Mouse (Mus musculus) midbrain, embryonic 14.5 days (tissue): ENCODE measurements around the gene Acaca. TPM values are rescaled to one million over a fixed set of nuclear protein-coding genes. Genes with fewer than 3 reads are reported as not detected.

Source experiments
- ATAC-seq: fragments of 200-750 bp; cut with Nextera tagmentation; 2 replicates; pipeline ENCODE4 v1.8.0; 2017; ENCODE audit warnings: moderate number of reproducible peaks, moderate library complexity; ENCODE audit not compliant: low FRiP score, low TSS enrichment
- DNase-seq: peaks from one replicate; pipeline ENCODE4 v3.0.0-alpha.2; 2015
- H3K27ac ChIP-seq: fragments of 300-500 bp; sonication (generic); replicated peaks from 2 replicates; pipeline ENCODE4 v1.5.1; 2014; ENCODE audit warnings: mild to moderate bottlenecking, low read depth, low read length, moderate library complexity
- H3K27me3 ChIP-seq: fragments of 300-500 bp; sonication (generic); 2 replicates; pipeline ENCODE4 v1.6.1; 2014; ENCODE audit warnings: low read length, control low read depth, mixed read lengths; ENCODE audit not compliant: control insufficient read depth, insufficient read depth
- H3K36me3 ChIP-seq: fragments of 300-500 bp; sonication (generic); 2 replicates; pipeline ENCODE4 v1.6.1; 2014; ENCODE audit warnings: low read length, control low read depth; ENCODE audit not compliant: control insufficient read depth, insufficient read depth
- H3K4me1 ChIP-seq: fragments of 300-500 bp; sonication (generic); 2 replicates; pipeline ENCODE4 v1.6.1; 2014; ENCODE audit warnings: mild to moderate bottlenecking, antibody characterized with exemption, low read length, control low read depth; ENCODE audit not compliant: control insufficient read depth, insufficient read depth
- H3K4me2 ChIP-seq: fragments of 300-500 bp; sonication (generic); 2 replicates; pipeline ENCODE4 v1.6.1; 2014; ENCODE audit warnings: mild to moderate bottlenecking, low read length, moderate library complexity
- H3K4me3 ChIP-seq: fragments of 300-500 bp; sonication (generic); replicated peaks from 2 replicates; pipeline ENCODE4 v1.5.1; 2014; ENCODE audit warnings: low read depth, low read length
- H3K9ac ChIP-seq: fragments of 300-500 bp; sonication (generic); replicated peaks from 2 replicates; pipeline ENCODE4 v1.6.1; 2014; ENCODE audit warnings: mild to moderate bottlenecking, low read length, moderate library complexity
- H3K9me3 ChIP-seq: fragments of 300-500 bp; sonication (generic); 2 replicates; pipeline ENCODE4 v1.6.1; 2016; ENCODE audit warnings: low read length, control low read depth, mixed read lengths; ENCODE audit not compliant: control insufficient read depth
- WGBS: fragments of 180-500 bp; shearing (Covaris S2); extraction: QIAGEN DNeasy Blood & Tissue Kit; methylation state at CpG from one replicate; pipeline ENCODE4 v1.1.7; 2014; 5-methylcytosine and 5-hydroxymethylcytosine counted together
- polyA plus RNA-seq: library from polyadenylated mRNA; unstranded; fragments of >200 nt; fragmentation: Nextera tagmentation; extraction: Ambion mirVana; gene quantifications from 2 replicates; pipeline ENCODE4 v1.2.1, GENCODE M21; 2014

Acaca gene
- polyA plus RNA-seq, 1 experiment from 2014 or later: 40.8 TPM

DNA sequence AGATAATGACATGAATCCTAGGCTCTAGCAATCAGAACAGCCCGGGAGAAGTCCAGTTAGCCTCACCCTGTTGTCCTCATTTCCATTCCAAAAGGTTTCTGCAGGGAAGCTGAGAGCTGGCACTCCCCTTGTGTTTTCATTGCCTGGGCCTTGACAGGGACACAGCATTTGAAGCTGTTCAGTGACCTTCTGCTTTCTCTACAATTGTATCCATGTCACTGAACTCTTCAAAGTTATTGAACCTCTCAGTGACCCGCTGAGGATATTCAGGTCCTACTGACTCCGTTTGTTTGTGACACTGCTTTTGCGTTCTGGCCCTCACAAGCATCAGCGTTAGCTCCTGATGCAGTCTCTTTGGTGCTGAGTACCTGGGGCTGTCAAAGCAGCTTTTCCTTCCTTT, 147.5 kb downstream of the Acaca start:
- no peak overlapping the region for H3K4me3 ChIP-seq
- H3K27ac ChIP-seq: peak overlapping the region; percentile 52; the same call in 1 of the 2 replicates
- WGBS: 6% methylated on average over 5 of the region's 5 CpGs
- no peak overlapping the region for H3K4me2 ChIP-seq
- peaks cover 12% of the 10 kb centered on the region; the same call in 1 of the 2 replicates for H3K36me3 ChIP-seq
- H3K4me1 ChIP-seq: peaks cover 20% of the 10 kb centered on the region
- no peaks in the 10 kb centered on the region for H3K27me3 ChIP-seq
- no peak for DNase-seq
- H3K9ac ChIP-seq: no peak overlapping the region
- no peaks in the 10 kb centered on the region for H3K9me3 ChIP-seq
- no peak for ATAC-seq

DNA sequence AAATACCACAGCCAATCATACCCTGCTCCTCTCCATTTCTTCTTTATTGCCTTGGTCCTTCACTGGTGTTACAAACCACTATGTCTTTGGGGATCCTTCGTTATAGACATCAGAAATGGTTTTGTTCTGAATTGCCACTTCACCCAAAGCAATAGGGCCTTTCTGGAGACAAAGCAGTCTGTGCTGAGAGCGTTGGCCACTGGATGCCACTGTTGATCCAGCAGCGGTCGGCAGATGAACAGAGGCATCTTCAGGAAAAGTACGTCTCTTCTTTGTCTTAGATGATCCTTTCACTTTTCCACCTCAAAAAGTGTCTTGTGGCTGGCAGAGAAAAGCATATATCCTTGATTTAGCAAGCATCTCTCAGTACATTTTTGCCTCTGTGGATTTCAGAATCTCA, 151.8 kb downstream of the Acaca start:
- Histone ChIP-seq H3K4me3 (no peak overlapping the region), H3K4me1 (peaks cover 17% of the 10 kb centered on the region), H3K27me3 (no peaks in the 10 kb centered on the region), H3K9me3 (no peaks in the 10 kb centered on the region), H3K9ac (no peak overlapping the region), H3K36me3 (0 out of 2 replicates have a peak, but pooled peaks cover 7% of the 10 kb centered on the region), H3K4me2 (no peak overlapping the region), H3K27ac (peak overlapping the region; percentile 33)
- WGBS: 42% methylated on average over 5 of the region's 5 CpGs
- ATAC-seq (no peak), DNase-seq (peak; percentile 83)

DNA sequence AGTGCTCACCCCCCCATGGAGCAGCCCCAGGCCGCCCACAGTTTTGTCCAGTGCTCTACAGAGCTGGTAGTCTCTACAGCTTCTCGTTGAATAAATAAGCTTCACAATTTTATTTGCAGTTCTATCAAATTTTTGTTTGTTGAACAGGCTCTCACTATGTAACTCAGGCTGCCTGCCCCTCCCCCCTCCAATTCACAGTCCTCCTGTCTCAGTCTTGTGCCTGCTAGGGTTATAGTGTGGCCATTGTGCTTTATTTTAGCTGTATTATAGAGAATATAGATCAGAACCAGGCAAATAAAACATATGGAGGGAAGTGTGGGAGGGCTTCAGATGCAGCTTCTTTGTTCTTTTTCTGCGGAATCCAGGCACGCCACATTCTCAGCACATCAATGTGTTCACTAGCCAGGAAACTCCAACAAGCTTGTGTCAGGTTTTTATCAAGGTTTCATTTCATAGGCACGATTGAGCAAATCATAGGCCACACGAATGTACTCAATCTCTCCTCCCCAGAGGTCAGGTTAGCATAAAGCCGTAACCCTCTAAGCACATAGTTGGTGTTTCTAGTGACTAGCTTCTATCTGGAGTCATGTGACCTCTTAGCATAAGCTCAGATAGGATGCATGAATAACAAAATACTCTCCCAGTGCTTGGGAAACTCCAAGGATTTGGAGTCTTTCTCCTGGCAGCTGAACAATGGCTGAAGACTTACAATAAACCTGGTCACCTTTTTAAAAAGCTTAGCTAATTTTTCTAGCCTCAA, 153.7 kb downstream of the Acaca start:
- ATAC-seq: no peak; the same call in 1 of the 2 replicates
- H3K4me3 ChIP-seq: no peak overlapping the region
- H3K9ac ChIP-seq: no peak overlapping the region
- no peaks in the 10 kb centered on the region for H3K27me3 ChIP-seq
- H3K27ac ChIP-seq: peak overlapping the region; percentile 86
- no peaks in the 10 kb centered on the region for H3K9me3 ChIP-seq
- H3K36me3 ChIP-seq: 0 out of 2 replicates have a peak, but pooled peaks cover 7% of the 10 kb centered on the region
- no peak overlapping the region for H3K4me2 ChIP-seq
- peak; percentile 62 for DNase-seq
- H3K4me1 ChIP-seq: peaks cover 11% of the 10 kb centered on the region
- WGBS: 33% methylated on average over 7 of the region's 7 CpGs

DNA sequence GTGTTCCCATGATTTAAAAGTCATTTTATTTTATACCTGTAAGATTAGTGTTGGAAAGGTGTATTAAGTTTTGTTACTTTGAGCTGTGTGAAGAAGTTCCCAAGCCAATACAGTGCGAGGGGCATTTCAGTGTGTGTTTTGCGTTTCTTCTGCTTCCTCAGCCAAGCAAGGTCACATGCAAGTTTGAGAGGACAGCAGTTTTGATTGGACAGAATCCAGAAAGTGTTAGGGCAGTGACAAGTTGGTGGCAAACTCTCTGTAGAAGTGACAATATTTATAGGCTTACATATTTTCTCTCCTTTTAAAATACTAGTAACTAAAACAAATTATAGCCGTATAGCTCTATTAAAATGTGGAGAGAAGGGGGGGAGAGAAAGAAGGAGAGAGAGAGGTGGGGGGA, 161.3 kb downstream of the Acaca start:
- 88% methylated on average over 3 of the region's 3 CpGs for WGBS
- no peak overlapping the region for H3K27ac ChIP-seq
- ATAC-seq: no peak
- DNase-seq: no peak
- no peaks in the 10 kb centered on the region for H3K9me3 ChIP-seq
- no peak overlapping the region for H3K4me2 ChIP-seq
- H3K4me1 ChIP-seq: no peaks in the 10 kb centered on the region
- H3K9ac ChIP-seq: no peak overlapping the region
- H3K36me3 ChIP-seq: 0 out of 2 replicates have a peak, but pooled peaks cover 3% of the 10 kb centered on the region
- no peak overlapping the region for H3K4me3 ChIP-seq
- H3K27me3 ChIP-seq: no peaks in the 10 kb centered on the region

DNA sequence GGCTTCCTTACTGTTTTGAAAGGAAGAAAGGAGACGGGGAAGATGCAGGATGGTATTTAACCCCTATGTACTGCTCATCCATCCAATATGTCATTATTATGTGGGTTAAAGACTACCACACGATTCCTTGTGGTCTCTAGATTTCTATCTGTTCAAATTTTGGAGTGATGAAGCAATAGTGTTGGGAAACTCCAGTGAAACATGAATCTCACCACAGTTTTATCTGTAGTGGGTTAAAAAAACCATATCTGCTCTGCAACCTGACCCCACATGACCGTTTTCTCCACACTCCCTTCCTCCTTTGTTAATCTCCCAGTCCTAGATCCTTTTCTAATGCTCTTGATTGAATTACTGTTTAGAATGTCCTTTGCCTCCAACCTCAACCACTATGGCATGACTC, 163.1 kb downstream of the Acaca start:
- no peak overlapping the region for H3K9ac ChIP-seq
- DNase-seq (no peak), ATAC-seq (no peak)
- no peaks in the 10 kb centered on the region for H3K9me3 ChIP-seq
- no peaks in the 10 kb centered on the region for H3K27me3 ChIP-seq
- no peak overlapping the region for H3K4me2 ChIP-seq
- 70% methylated on average over 3 of the region's 3 CpGs for WGBS
- H3K4me3 ChIP-seq: no peak overlapping the region
- no peak overlapping the region for H3K27ac ChIP-seq
- H3K4me1 ChIP-seq: no peaks in the 10 kb centered on the region
- H3K36me3 ChIP-seq: peaks cover 3% of the 10 kb centered on the region; the same call in 1 of the 2 replicates

DNA sequence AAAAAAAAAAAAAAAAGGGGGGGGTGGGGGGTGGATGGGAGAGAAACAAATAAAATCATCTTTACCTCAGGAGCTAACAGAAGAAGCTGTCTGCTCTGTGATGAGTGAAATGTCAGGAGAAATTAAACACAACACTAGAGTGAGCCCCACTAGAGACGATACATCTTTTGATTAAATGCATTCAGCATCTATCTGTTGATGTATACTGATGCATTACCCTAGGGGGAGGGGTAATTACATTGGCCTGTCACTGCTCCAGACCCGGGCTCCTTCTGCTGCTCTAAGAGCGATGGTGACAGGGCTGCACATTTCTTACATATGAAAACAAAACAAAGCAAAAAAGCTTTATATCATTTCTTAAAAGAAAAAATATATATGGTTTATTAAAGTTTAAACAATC, 163.8 kb downstream of the Acaca start:
- WGBS: 48% methylated on average over 3 of the region's 3 CpGs

DNA sequence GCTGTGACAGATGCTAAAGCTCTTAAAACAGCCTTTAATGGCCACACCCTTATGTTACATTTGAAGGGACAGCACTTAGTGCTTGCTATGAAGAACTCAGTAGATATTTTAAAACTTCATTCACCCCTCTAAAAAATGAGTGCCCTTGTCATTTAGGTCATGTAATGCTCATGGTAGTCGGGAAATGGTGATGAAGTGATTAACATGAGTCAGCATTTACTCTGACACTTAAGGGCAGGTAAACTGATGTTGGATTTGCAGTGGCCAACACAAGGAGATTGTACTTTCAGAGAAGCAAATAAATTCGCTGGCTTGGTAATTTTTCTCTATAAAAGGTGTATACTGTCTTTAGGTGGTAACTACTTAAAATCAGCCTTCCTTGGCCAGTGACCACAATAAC, 166.9 kb downstream of the Acaca start:
- H3K9ac ChIP-seq: no peak overlapping the region
- H3K9me3 ChIP-seq: no peaks in the 10 kb centered on the region
- DNase-seq (no peak), ATAC-seq (no peak)
- no peaks in the 10 kb centered on the region for H3K4me1 ChIP-seq
- H3K27me3 ChIP-seq: no peaks in the 10 kb centered on the region
- H3K4me3 ChIP-seq: no peak overlapping the region
- no peak overlapping the region for H3K27ac ChIP-seq
- 87% methylated on average over 2 of the region's 2 CpGs for WGBS
- peaks cover 12% of the 10 kb centered on the region for H3K36me3 ChIP-seq
- no peak overlapping the region for H3K4me2 ChIP-seq

More for the DNA sequence above, 163.8 kb downstream of the Acaca start:
- no peaks in the 10 kb centered on the region for H3K27me3 ChIP-seq
- DNase-seq: peak; percentile 58
- no peak overlapping the region for H3K4me2 ChIP-seq
- H3K27ac ChIP-seq: no peak overlapping the region
- no peak overlapping the region for H3K9ac ChIP-seq
- no peaks in the 10 kb centered on the region for H3K4me1 ChIP-seq
- no peaks in the 10 kb centered on the region for H3K9me3 ChIP-seq
- H3K4me3 ChIP-seq: no peak overlapping the region
- H3K36me3 ChIP-seq: peaks cover 6% of the 10 kb centered on the region; the same call in 1 of the 2 replicates
- no peak for ATAC-seq

DNA sequence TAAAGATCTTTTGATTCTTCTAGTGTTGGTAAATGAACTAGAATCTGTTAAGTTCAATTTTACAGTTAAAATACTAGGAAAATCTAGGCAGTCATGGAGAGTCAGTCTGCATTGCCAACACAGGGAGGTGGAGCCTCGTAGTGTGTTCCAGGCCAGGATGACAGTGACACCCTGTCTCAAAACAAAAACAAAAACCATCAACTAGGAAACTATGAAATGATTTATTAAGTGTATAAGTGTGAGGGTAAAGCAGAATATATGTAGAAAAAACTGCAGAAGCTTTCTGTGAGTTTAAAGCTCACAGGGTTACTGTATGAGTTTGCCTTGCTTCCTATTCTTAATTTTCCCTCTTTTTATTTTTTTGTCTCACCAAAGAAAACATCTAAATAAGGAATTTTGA, 176.0 kb downstream of the Acaca start:
- WGBS: 85% methylated on average over 1 of the region's 1 CpGs
- Histone ChIP-seq H3K4me3 (no peak overlapping the region), H3K27me3 (no peaks in the 10 kb centered on the region), H3K4me1 (no peaks in the 10 kb centered on the region), H3K9me3 (no peaks in the 10 kb centered on the region), H3K9ac (no peak overlapping the region), H3K27ac (no peak overlapping the region), H3K4me2 (no peak overlapping the region), H3K36me3 (peaks cover 9% of the 10 kb centered on the region)
- DNase-seq: no peak
- ATAC-seq: no peak

DNA sequence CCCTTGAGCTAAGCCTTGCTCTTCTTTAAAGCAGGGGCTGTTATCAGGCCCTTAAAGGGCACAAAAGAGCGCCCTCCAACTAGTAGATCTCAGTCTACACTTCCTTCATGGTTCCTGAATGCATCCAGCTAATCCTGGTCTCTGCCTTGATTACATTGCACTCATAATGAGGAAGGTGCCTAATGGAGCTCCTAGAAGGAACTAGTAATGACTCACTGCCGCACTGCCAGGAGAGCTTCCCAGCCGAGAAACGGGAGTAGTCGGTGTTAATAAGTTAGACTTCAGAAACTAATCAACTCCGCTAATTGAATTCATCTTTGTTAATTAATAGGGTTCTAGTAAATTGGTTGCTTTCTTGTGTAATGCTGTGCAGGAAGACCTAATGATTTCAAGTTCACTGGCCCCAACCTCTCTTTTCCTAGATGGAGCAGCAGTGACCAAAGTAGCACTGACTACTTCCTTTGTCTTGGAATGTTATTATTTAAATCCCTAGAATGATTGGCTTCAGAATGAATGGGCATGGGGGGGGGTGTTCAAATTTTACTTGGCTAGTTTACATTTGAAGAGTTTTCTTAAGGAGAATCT, 176.8 kb downstream of the Acaca start:
- Histone ChIP-seq H3K4me2 (no peak overlapping the region), H3K27ac (no peak overlapping the region), H3K36me3 (0 out of 2 replicates have a peak, but pooled peaks cover 5% of the 10 kb centered on the region), H3K9ac (no peak overlapping the region), H3K4me1 (no peaks in the 10 kb centered on the region), H3K9me3 (no peaks in the 10 kb centered on the region), H3K4me3 (no peak overlapping the region), H3K27me3 (no peaks in the 10 kb centered on the region)
- DNase-seq (no peak), ATAC-seq (no peak)
- 89% methylated on average over 6 of the region's 6 CpGs for WGBS
